Mouse (Mus musculus): ENCODE measurements around the gene Bbs9. TPM values are rescaled to one million over a fixed set of nuclear protein-coding genes. Genes with fewer than 3 reads are reported as not detected.
"Not testable (repeated sequence)": the region's sequence is repeated elsewhere in the genome, so short reads cannot be mapped to it uniquely, and the experiment has no call there.

Bbs9 gene
- total RNA-seq, 2 experiments from 2014 or later, result 6.7 to 9.8 TPM

DNA sequence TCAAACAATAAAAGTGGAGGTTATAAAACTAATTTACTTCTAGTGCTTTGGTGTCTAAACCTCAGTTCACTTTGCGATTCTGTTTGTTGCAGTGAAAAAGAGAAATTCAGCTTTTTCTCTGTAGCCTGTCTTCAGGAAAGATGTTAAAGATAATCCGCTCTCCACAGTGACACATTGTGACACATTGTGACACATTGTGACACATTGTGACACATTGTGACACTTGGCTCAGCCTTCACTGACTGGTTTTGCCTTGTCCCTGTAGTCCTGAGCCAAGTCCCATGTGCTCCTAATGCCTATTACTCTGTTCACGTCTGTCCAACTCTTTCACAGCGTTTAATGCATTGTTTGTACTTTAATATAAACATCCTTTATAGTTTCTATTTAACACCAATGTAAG is 203.0 kb downstream of the Bbs9 start:
- no peak for ATAC-seq (replicated peaks; ENCODE audit: low FRiP score, poor library complexity, severe bottlenecking)

DNA sequence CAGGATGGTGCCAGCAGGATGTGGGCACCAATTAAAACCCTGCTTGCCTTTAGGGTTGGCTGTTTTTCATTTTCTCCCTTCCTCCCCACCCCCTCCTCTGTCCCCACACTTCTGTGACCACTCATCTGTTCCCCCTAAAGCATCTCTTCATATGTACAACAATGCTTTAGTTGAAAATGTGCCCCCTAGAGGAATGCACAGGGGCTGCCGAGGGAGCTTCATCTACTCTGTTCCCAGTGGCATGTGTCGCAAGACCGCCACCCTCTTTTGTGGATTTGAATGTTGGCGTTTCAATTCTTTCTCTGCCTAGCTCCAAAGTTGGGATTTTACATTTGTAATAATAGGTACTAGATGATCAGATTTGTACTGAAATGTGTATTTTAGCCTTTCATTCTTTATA is 204.0 kb downstream of the Bbs9 start:
- no peak for ATAC-seq (replicated peaks; ENCODE audit: low FRiP score, poor library complexity, severe bottlenecking)

DNA sequence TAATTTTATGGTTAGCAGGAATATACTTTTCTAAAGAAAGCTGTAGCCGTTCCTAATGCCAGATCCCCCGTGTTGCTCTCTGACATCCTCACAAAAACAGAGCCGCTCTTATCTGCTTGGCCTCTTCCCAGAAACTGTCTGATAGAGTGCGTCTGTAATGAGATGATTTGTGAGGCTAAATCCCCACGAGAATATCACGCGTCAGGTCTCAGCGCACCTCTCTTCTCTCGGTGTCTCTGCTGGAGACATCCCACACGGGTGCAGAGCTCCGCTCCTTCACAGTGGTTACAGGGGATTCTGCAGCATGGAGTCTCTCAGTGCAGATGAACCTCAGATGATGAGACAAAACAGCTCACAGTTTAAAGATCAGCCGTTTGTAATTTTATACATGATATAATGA is 204.5 kb downstream of the Bbs9 start:
- no peak for ATAC-seq (replicated peaks; ENCODE audit: low FRiP score, poor library complexity, severe bottlenecking)

DNA sequence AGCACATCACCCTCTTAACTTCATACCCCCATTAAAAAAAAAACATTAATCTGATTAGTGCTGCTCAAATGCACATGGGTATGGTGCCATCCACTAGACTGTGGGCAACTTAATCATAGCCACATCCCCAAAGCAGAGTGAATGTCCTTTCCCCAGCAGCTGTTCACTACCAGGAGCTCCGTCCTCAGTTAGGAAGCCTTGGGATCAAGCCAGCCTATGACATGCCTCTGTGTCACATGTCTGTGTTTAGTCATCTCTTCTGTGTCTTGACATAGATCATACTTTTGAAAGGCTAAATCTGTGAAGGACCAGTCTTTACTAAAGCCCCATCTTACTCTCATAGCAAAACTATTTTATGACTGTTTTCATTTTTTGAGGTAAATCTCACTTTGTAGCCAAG is 205.0 kb downstream of the Bbs9 start:
- no peak for ATAC-seq (replicated peaks; ENCODE audit: low FRiP score, poor library complexity, severe bottlenecking)

DNA sequence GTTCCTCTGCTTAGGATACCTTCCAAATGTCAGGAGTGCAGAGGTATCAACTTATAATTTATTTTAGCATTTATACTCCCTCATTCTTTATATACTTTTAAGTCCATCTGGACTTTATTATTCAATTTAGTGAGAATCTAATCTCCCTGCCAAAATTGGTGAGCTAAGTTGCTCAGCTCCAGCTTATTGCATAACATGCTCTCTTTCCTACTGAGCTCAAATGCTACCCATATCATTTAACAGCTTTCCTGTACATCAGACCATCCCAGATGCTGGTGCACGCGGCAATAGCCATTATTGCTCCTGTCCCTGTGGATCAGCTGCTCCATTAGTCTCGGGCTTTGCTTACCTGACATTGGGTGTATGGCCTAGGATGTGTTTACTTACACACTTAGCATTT is 208.3 kb downstream of the Bbs9 start:
- ATAC-seq (replicated peaks; ENCODE audit: low FRiP score, poor library complexity, severe bottlenecking), result no peak

DNA sequence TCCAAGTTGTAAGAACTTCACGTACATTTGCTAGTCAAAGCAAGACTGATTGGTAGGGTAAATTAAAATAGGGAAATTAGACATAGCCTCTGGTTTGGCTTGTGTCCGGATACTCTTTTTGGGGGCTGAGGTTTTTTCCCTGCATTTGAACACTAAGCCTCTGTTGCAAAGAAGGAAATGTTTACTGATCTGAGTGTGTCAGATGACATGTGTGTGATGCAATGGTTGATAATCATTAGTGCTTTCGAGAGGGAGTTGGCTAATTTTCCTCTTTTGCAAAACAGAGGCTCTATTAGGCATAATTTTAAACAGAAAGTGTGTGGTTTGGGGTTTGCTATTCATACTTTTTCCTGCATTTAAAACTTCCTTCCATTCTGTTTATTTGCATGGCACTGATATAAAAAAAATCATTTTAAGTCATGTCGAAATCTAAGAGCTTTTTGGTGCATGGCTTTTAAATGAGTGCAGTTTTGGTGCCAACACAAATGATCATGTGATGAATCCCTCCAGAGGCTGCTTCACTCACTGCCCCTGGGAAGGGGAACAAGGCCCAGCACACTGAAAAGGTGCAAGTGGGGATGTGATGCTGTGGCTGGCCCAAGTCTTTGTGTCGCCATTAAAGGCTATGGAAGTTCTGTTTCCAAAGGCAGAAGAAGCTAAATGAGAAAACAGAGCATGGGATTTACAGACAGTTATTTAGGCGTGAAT is 211.4 kb downstream of the Bbs9 start:
- ATAC-seq (replicated peaks; ENCODE audit: low FRiP score, poor library complexity, severe bottlenecking), result no peak

DNA sequence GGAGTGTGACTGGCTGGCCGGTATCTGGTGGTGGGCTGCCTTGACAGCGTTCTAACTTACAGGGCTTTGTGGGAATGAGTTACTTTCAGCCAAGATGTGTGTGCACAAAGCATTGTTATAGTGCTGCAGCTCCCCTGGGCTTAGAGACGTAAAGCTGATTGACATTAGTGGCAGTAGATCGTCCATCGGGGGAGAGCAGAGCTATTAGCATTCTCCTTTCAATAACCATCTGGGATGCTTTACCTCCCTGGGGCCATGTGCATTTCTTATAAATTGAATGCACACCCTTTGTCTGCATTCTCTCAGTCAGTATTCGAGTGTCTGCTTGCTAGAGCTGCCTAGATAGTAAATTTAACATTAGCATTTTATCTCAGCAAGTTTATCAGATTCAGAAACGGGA is 214.7 kb downstream of the Bbs9 start:
- ATAC-seq (replicated peaks; ENCODE audit: low FRiP score, poor library complexity, severe bottlenecking), result no peak

DNA sequence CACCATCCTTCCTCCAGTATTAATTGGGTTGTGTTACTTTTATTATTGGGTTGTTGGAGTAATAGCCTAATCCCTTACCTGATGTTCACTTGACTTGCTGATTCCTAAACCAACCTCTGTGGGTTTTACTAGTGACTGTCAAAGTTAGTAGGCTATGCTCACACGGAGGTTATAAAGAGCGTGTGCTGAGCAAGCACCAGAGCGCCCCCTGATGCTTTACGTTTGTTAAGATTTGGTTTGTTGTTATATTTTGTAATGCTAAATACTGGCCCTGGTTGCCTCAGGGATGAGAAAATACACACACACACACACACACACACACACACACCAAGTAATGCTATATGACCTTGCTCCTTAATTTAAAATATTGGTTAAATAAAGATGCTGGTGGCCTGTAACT is 219.9 kb downstream of the Bbs9 start:
- no peak for ATAC-seq (replicated peaks; ENCODE audit: low FRiP score, poor library complexity, severe bottlenecking)

DNA sequence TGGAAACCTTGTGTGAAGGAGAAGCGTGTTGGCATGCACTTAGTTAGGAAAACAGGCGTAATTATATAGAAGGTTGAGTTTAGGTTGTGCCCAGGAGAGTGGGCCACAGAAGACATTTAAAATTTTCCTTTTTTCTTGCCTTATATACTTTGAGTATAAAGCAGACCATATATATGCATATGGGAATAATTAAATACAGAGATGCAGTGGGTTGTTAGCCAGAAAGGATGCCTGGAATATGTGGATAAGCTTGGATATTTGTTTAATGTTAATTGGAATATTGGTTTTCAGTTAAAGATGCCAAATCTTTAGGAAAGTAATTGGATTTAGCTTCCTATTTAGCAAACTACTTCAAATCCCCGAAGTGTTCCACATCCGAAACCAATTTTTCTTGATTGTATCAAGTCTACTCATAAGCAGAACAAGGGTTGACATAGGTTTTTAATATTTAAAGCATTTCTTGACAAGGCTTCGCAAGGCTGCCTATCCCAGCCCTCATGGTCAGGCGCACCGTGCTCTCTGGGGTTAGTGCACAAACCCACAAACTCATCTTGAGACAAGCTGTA is 221.4 kb downstream of the Bbs9 start:
- ATAC-seq (replicated peaks; ENCODE audit: low FRiP score, poor library complexity, severe bottlenecking), result no peak

DNA sequence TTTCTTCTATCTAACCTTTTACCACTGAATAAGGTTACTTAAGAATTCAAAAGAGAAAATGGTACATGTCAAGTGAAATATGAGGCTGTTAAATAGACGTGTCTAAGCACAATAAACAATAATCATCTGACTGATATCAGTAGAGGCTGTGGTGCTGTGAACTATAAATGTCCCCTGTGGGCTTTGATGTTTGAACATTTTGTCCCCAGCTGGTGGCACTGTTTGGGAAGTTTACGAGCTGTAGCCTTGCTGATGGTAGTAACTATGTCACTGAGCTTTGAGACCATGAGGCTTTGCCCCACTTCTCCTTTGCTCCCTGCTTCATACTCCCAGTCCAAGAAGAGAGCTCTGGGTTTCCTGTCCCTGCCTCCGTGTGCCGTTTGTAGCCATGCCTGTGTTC is 222.3 kb downstream of the Bbs9 start:
- ATAC-seq (replicated peaks; ENCODE audit: low FRiP score, poor library complexity, severe bottlenecking), result no peak

DNA sequence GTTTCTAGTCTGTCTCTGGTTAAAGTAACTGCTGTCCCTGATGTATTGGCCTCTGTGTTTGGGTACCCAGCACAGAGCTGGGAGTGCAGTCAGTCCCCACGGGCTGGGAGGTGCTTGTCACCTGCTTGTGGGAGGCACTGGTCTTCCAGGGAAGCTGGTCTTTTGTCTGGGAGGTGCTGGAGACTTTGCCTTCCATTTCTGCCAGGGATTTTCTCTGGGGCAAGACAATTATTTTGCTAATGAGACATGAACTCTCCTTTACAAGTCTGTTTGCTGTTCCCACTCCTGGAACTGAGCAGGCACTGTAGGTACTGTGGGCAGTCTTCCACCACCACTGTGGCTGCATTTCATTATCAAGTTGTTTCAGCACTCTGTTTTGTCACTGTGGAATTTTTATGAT is 223.0 kb downstream of the Bbs9 start:
- no peak for ATAC-seq (replicated peaks; ENCODE audit: low FRiP score, poor library complexity, severe bottlenecking)

DNA sequence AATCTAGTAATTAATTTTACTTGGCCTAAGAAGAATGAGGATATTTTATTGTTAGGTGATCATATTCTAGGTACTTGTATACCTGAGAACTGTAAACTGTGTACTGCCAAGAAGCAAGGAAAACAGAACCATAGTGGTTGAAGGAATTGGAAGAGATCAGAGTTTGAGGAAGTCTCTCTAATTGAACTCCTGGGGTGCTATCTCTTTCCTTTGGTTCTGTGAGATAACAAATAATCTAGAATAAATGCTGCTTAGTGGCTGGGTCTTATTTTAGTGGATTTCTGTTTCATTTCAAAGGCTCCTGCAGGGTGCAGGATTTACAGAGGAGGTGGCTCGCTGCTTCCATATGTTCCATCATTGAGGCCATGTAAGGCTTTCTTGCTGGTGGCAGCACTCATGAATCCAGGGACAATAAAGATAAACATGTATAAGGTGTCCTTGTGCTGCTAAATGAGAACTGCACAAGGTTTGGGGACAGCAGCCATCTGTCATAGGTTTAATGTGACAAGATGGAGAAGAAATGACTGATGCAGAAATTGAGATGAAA is 226.6 kb downstream of the Bbs9 start:
- no peak for ATAC-seq (replicated peaks; ENCODE audit: low FRiP score, poor library complexity, severe bottlenecking)

DNA sequence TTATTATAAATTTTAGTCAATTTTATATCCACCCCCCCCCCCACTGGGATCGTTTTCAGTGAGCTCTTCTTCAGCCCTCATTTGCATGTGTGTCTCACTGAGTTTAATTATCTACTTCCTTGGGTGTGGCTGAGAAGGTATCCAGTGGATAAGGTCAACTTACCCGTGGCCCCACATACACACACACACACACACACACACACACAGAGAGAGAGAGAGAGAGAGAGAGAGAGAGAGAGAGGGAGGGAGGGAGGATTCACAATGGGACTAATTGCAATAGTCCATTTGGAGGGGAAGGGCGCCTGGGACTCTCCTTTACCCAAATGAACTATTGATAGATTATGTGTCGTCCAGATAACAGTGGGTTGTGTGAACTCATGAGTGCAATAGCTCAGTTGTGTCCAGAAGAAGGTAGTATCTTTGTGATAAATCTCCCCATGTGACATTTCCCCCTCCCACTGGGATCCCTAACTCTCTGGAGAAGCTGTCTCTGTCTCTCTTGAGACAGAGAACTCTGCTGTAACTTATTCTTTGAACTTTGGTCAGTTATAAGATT is 227.4 kb downstream of the Bbs9 start:
- ATAC-seq (replicated peaks; ENCODE audit: low FRiP score, poor library complexity, severe bottlenecking), result no peak

DNA sequence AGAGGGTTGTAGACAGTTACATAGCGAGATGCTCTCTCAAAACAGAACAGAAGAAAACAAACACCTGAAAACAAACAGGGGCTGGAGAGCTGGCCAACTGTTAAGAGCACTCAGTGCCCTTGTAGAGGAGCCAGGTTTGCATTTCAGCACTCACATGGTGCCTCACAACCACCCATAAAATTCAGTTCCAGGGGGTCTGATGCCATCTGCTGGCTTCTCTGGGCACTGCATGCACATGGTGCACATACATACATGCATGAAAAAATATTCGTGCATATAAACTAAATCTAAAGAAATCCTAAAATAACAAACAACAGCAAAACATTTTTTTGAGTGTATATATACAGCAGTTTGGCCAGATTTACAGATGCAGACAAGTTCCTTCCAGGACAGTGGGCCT is 228.0 kb downstream of the Bbs9 start:
- ATAC-seq (replicated peaks; ENCODE audit: low FRiP score, poor library complexity, severe bottlenecking), result no peak

DNA sequence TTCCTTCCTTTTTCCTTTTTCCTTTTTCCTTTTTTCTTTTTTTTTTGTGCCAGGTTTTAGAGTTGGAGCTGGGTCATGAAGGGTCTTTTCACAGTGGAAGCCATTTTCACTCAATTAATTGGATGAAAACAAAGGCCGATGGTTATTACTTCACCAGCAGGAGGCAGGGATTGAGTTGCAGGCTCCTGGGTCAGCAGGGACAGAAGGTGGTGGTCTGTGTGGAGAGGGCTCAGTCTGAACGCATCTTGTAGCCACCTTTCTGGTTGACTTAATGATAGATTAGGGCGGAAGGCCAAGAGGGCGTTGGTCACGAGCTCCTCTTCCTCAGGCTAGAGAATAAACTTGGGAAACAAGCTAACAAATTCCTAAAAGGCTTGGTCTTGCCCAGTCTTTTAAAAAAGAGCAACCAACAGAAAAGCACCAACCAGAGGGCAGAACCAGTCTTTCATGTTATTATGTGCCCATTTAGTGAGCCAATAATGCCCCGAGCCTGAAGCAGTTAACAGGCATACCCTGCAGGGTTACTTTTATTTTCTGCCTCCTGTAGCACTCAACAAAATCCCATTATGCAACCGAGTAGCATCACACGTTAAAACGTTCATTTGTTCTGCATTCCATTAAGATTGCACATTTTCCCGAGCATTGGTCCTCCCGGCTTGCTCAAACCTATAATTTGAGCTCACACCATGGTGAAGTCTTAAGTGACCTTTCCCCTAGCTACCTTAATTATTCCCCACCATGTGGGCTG is 231.8 kb downstream of the Bbs9 start:
- ATAC-seq (replicated peaks; ENCODE audit: low FRiP score, poor library complexity, severe bottlenecking), result no peak

DNA sequence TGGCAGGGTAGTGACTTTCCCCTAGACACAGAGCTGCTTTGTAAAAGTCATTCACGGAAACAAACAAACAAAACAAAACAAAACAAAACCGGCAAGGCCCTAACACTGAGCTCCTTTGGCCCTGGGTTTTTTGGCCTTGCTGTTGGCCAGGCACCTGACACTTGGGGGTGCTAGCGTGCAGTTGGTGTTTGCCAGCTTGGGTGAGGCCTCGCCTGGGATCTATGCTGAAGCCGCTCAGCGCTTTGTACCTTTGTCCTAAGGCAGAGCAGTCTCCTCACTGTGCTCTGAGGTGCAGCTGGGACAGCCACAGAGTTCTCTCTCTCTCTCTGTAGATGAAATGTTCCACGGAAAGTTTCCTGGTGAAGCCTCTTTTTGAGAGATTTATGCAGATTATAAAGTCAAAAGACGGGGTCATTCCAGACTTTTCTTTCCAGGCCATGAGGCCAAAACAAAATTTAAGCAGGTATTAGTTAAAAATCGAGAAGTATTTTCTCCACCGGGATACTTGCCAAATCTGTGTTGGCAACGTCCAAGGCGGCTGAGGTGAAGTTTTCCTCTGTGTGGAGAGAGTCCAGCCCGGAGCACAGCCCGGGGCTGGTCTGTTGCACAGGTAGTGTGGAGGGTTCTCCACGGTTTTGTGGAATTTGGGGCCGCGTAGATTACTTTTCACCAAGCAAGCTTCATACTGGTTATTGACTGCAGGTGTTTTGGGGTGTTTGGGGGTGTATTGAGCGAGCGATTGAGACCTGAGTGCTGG is 233.6 kb downstream of the Bbs9 start:
- no peak for ATAC-seq (replicated peaks; ENCODE audit: low FRiP score, poor library complexity, severe bottlenecking)

DNA sequence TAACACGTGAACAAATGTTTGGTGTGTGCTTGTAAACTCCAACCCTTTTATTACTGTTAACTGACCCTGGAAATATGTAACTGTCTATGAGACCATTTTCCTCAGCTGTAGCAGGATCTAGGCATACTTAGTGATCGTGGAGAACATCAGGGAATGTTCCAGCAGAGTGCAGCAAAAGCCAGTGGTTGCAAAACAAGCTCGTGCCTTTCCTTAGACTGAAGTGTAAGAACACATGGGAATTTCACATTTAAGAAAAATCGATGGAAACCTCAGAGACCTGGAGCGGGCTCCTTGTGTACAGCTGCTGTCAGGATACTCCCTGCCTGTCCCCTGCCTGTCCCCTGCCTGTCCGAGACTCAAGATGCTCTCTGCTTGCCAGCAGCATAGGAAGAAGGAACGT is 234.5 kb downstream of the Bbs9 start:
- no peak for ATAC-seq (replicated peaks; ENCODE audit: low FRiP score, poor library complexity, severe bottlenecking)

DNA sequence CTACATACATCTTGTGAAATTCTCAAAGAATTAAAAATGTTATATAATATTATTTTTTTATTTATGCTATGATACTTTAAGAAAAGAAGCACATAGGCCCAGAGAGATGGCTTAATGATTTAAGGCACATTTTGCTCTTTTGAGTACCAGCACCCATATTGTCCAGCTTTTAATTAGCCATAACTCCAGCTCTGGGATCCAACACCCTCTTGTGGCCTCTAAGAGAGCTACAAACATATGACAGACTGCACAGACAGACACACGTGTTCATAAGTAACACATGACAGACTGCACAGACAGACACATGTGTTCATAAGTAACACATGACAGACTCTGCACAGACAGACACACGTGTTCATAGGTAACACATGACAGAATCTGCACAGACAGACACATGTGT is 235.8 kb downstream of the Bbs9 start:
- no peak for ATAC-seq (replicated peaks; ENCODE audit: low FRiP score, poor library complexity, severe bottlenecking)

DNA sequence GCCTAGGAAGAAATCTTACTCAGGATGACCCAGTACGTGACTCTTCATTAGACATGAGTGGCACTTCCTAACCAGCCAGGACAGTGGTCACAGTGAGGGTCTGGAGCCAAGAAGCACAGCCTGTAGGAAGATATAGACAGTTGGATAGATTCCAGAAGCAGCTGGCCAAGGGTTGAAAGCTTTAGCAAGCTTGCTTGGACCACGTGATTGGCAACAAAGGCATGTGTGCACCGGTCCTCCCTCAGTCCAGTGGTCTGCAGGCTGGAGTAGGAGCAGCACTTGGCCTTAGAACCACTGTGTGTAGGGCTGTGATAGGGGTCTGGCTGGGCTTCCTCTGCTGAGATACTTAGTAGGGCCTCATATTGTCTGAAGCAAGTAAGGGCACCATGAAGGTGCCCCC is 237.2 kb downstream of the Bbs9 start:
- ATAC-seq (replicated peaks; ENCODE audit: low FRiP score, poor library complexity, severe bottlenecking), result no peak

DNA sequence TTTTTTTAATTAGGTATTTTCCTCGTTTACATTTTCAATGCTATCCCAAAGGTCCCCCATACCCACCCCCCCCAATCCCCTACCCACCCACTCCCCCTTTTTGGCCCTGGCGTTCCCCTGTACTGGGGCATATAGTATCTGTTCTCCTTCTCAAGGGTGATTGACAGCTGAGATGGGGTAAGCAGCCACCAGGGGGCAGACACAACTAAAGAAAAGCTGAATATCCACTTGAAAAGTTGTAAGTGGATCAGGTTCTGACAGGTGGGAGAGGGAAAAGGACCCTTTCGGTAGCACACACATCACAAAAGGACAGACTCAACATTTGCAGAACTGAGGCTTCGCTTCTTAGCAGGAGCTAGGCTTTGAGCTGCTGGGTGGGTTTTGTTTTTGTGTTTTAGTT is 237.8 kb downstream of the Bbs9 start:
- not testable (repeated sequence) for ATAC-seq (replicated peaks; ENCODE audit: low FRiP score, poor library complexity, severe bottlenecking)
